ENCODE assay signal across 14 mouse cellular contexts in genomic region chr10:92595496-92596355, GRCm38 (mm10).
DNase-seq lines count a peak whose midpoint lies in the region; ATAC-seq and TF ChIP-seq lines count a peak whose summit lies in the region.
"Had no signal": no experiment of that assay in that cellular context is flagged by ENCODE, and none has a peak within 500 bp of the region (broad histone marks: within the 10 kb centered on the region; RNA-seq: fewer than 3 reads in every experiment).

No protein-coding gene starts in this region.

- H3K27me3 ChIP-seq in lung, embryonic 14.5 days (ENCODE audit: insufficient read depth, low read length) = no peaks in the 10 kb centered on the region
- no peaks in the 10 kb centered on the region for H3K27me3 ChIP-seq in stomach, embryonic 14.5 days (ENCODE audit: control insufficient read depth, insufficient read depth, low read length)
- H3K27me3 ChIP-seq: forebrain, embryonic 13.5 days had no signal

- no peak overlapping the region for H3K9ac ChIP-seq in lung, embryonic 14.5 days
- H3K9ac ChIP-seq in stomach, embryonic 14.5 days (replicated peaks; ENCODE audit: low read depth, low read length) = no peak overlapping the region
- H3K9ac ChIP-seq: forebrain, embryonic 13.5 days had no signal

- H3K4me3 ChIP-seq in lung, embryonic 14.5 days (ENCODE audit: low read depth, low read length) = no peak overlapping the region
- no peak overlapping the region for H3K4me3 ChIP-seq in stomach, embryonic 14.5 days (ENCODE audit: low read depth, low read length)
- H3K4me3 ChIP-seq: forebrain, embryonic 13.5 days had no signal

- H3K4me1 ChIP-seq in lung, embryonic 14.5 days (ENCODE audit: insufficient read depth) = no peaks in the 10 kb centered on the region
- no peaks in the 10 kb centered on the region for H3K4me1 ChIP-seq in stomach, embryonic 14.5 days (ENCODE audit: control insufficient read depth, insufficient read depth, low read length)

- H3K4me2 ChIP-seq in lung, embryonic 14.5 days = no peak overlapping the region
- H3K4me2 ChIP-seq in stomach, embryonic 14.5 days (replicated peaks; ENCODE audit: low read depth, low read length) = no peak overlapping the region
- H3K4me2 ChIP-seq: forebrain, embryonic 13.5 days had no signal

- no peak for TF ChIP-seq CTCF in lung, embryonic 14.5 days (IDR thresholded peaks at IDR 0.05; ENCODE audit: low read depth)

- no peaks in the 10 kb centered on the region for H3K9me3 ChIP-seq in lung, embryonic 14.5 days (ENCODE audit: low read depth, low read length)
- H3K9me3 ChIP-seq in stomach, embryonic 14.5 days (ENCODE audit: control insufficient read depth, low read depth, low read length) = no peaks in the 10 kb centered on the region
- H3K9me3 ChIP-seq: forebrain, embryonic 13.5 days had no signal

- 19% methylated on average over 6 of the region's 6 CpGs for WGBS in lung, embryonic 14.5 days
- 24% methylated on average over 6 of the region's 6 CpGs for WGBS in stomach, embryonic 14.5 days

- peak; percentile 31; the same call in 1 of the 2 replicates for ATAC-seq in lung, embryonic 14.5 days (ENCODE audit: insufficient read depth)
- ATAC-seq in stomach, embryonic 14.5 days (ENCODE audit: insufficient number of reproducible peaks, insufficient read depth, low FRiP score, low read depth) = peak; percentile 53; the same call in 1 of the 2 replicates
- ATAC-seq: activated CD4-positive, CD25-positive, alpha-beta regulatory T cell, adult 4 months; forebrain, embryonic 13.5 days; hindbrain, embryonic 16.5 days; midbrain, embryonic 16.5 days had no signal

- no peaks in the 10 kb centered on the region for H3K36me3 ChIP-seq in lung, embryonic 14.5 days (ENCODE audit: insufficient read depth)
- no peaks in the 10 kb centered on the region for H3K36me3 ChIP-seq in stomach, embryonic 14.5 days (ENCODE audit: control insufficient read depth, insufficient read depth, low read length)

- intact Hi-C loops in heart, postnatal 25 days (cut with DNase I) = no loop called here

- no peak overlapping the region for H3K27ac ChIP-seq in lung, embryonic 14.5 days (ENCODE audit: low read depth)
- no peak overlapping the region for H3K27ac ChIP-seq in stomach, embryonic 14.5 days (ENCODE audit: low read length)
- H3K27ac ChIP-seq: forebrain, embryonic 13.5 days had no signal

- DNase-seq in adrenal gland, adult 2 months = peak; percentile 36
- no peak for DNase-seq in adrenal gland, adult 18-20 months (ENCODE audit: low spot score in 2 of 2)
- peak; percentile 15 for DNase-seq in lung, embryonic 14.5 days
- DNase-seq in lung, postnatal 14 days = no peak
- peak; percentile 17 for DNase-seq in embryo, embryonic 11 days
- no peak for DNase-seq in cerebellum, adult 9-10 months
- no peak for DNase-seq in heart, postnatal 25 days (ENCODE audit: low spot score)
- DNase-seq: cerebellum, adult 11-12 months; gastrocnemius, postnatal 25 days had no signal

Comparison
In these comparisons a context has a peak if more than half of its experiments do, and no peak if none do; other contexts are left out.
1. DNase-seq: peak in adrenal gland, adult 2 months (single experiment), lung, embryonic 14.5 days (single experiment) and embryo, embryonic 11 days (single experiment); none in adrenal gland, adult 18-20 months (0 of 2), lung, postnatal 14 days (single experiment), cerebellum, adult 9-10 months (single experiment) and heart, postnatal 25 days (single experiment).